Mouse (Mus musculus): ENCODE measurements at regions not wholly inside any gene's neighbourhood (a gene's known extent, or its start where the extent isn't known, plus 50 kb on each side); places are given as distances from the start of the nearest gene placed in this dataset.
"Not testable (repeated sequence)": the region's sequence is repeated elsewhere in the genome, so short reads cannot be mapped to it uniquely, and the experiment has no call there.

DNA sequence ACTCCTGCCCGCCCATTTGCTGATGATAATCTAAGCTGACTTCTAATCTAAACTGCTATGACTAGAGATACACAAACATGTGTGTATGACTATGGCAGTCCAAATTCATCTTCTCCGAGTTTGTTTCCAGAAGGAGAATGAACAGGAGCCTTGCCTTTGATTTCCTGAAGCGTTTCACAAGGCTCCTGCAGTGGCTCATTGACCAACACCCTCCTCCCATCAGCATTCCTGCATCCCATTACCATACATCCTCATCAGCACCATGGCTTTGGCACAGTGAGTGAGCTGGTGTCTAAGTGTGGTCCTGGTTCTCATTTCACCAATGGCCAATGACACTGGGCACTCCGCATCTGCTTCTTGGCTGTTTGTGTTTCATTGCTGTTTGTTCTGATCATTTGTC, 548.6 kb upstream of the Olfr1507 start:
- not testable (repeated sequence) for DNase-seq (ENCODE audit: low spot score in 2 of 2)

DNA sequence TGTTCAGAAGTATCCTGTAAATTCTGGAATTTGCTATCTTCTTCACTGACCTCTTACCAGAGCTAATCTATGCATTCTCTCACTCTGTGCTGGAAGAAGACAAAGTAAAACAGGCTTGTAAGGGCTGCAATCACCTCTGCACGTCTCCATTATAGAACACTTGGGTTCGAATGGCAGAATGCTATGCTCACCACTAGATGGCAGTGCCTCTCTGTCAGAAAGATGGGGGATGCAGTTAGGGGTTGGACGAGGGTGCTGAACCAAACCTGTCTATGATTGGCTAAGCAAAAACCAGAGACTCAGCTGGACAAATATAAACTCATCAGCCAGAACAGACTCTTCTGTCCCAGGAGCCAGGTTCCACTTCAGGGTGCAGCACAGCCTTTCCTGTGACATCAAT, 546.5 kb upstream of the Olfr1507 start:
- DNase-seq (ENCODE audit: low spot score in 2 of 2): not testable (repeated sequence)

DNA sequence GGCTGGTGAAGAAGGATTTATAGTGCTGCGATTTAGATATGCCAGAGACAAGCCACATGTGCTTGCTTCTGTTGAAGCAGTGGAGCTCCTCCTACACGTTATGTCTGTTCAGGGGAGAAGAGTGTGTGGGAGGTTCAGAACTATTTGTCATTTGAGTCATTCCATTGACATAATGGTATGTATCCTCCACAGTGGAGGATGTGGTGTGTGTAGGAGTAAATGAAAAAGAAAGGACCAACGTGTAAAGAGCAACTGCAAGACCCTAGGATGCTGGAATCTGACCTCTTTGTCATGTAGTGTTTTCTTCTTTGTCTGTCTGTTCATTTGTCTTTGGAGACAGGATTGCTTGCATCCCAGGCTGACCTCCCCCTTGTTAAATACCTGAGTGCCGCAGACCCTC, 543.9 kb upstream of the Olfr1507 start:
- DNase-seq (ENCODE audit: low spot score in 2 of 2): not testable (repeated sequence)

DNA sequence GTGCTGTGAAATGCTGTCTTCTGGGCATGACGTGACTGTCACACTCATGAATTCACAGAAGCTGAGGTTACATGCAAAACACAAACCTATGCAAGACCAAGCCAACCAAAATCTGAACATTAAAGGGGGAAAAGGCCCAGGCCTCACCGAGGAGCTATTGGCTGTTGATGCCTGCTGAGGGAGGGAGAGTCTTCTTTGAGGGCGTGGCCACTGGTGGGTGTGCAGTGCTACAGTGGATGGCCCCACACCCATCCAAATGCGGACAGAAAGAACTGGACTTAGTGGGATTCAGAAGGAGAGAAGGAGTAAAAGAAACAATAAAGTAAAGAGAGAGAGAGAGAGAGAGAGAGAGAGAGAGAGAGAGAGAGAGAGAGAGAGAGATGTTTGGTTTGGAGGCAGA, 539.4 kb upstream of the Olfr1507 start:
- DNase-seq (ENCODE audit: low spot score in 2 of 2): not testable (repeated sequence)

DNA sequence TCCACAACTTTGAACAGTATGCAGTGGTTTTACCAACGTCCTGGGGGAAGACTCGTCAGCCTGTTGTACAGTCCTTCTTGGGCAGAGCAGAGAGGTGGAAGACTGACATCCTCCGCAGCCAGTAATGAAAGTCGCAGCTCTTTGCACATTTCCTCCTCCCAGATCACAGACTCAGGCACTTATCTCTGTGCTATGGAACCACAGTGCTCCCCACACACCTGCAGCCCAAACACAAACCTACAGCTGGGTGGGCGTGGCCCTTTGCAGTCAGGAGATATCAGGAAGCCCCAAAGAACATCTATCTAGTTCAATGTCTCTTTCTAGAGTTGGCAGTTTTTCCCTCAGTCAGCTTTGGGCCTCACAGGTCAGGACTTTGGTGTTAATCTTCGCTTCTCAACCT, 537.7 kb upstream of the Olfr1507 start:
- not testable (repeated sequence) for DNase-seq (ENCODE audit: low spot score in 2 of 2)

DNA sequence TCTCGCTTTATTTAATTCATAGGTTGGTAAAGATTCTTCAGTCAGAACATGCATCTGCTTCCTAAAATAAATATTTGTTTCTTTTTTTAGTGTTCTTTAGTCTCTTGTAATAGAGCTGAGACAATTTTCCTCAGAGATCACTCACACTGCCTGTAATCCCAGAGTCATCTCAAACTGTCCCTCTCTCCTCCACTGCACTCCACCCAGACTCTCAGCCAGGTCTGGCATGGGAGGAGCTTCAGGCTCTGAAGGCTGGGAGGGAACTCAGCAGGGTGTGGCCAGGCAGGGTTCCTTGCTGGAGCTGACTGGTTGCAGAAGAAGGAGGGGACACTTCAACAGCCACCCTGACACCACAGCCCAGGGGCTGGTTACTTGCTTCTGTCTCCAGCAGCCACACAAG, 536.9 kb upstream of the Olfr1507 start:
- DNase-seq (ENCODE audit: low spot score in 2 of 2): not testable (repeated sequence)

DNA sequence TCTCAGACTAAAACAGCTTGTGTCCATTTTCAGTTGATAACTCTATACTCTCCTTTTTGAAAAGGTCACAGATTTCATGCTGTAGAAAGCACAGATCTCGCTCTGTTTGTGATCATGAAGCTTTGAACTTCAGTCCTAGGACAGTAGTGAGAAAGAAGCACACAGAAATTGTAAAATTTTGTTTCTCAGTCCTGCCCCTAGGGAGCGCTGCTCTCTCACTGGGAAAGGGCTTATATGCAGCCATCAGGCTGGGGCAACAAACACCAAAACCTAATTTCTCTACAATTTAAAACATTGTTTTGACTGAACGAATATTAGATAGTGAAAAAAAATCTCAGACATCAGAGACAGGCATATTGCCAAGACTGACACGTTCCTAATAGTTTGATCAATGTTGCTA, 534.7 kb upstream of the Olfr1507 start:
- not testable (repeated sequence) for DNase-seq (ENCODE audit: low spot score in 2 of 2)

DNA sequence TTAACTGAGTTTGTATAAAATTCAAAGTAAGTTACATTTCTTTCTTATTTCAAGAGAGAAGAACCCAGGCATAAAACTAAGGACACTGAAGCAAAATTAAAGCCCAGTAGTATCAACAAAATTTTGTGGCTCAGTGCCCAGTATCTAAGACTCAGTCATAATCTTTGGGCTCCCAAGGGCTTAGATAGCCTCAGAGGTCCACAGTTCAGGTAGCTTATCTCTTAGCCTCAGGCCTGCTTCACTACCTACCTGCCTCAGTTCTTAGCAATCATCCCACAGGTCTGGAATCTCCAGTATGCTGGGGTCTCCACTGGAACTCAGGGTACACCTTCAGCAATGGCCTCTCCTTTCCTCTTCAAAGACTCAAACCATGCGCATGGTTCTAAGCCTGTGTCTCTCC, 531.4 kb upstream of the Olfr1507 start:
- DNase-seq (ENCODE audit: low spot score in 2 of 2): not testable (repeated sequence)

DNA sequence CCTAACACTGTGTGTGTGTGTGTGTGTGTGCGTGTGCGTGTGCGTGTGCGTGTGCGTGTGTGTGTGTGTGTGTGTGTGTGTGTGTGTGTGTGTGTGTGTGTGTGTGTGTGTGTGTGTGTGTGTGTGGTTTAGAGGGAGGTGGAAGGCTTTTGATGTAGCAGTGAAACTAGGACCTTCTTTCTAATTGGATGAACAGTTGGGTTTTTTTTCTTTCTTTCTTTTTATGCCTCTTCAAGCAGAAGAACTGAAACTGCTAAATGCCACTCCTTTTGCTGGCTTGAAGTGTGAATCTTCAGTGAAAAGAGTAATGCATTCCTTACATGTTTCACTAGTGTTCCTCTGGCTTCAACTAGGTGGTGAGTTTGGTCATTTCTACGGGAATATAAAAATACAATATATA, 524.6 kb upstream of the Olfr1507 start:
- not testable (repeated sequence) for DNase-seq (ENCODE audit: low spot score in 2 of 2)

DNA sequence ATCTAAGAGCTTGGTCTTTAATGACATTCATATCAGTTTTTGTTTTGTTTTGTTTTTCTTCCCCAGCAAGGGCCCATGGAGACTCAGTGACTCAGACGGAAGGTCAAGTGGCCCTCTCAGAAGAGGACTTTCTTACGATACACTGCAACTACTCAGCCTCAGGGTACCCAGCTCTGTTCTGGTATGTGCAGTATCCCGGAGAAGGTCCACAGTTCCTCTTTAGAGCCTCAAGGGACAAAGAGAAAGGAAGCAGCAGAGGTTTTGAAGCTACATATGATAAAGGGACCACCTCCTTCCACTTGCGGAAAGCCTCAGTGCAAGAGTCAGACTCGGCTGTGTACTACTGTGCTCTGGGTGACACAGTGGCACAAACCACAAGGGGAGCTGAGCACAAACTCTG, 512.2 kb upstream of the Olfr1507 start:
- DNase-seq (ENCODE audit: low spot score in 2 of 2): not testable (repeated sequence)

DNA sequence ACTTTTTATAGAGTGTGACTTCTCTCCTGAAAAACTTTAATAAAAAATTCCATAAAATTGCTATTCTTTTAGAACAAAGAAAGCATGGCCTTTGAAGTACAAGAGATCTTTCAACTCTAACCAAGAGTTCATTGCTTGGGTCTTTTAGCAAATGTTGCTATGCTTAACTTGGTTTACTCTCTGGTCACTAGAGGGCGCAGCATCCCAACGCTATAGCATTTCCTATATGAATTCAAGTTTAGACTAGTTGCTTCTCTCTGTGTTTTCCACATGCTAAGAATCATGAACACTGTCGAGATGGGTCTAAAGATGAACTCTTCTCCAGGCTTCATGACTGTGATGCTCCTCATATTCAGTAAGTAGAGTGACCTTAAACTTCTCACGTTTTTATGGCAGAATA, 511.8 kb upstream of the Olfr1507 start:
- DNase-seq (ENCODE audit: low spot score in 2 of 2): not testable (repeated sequence)

DNA sequence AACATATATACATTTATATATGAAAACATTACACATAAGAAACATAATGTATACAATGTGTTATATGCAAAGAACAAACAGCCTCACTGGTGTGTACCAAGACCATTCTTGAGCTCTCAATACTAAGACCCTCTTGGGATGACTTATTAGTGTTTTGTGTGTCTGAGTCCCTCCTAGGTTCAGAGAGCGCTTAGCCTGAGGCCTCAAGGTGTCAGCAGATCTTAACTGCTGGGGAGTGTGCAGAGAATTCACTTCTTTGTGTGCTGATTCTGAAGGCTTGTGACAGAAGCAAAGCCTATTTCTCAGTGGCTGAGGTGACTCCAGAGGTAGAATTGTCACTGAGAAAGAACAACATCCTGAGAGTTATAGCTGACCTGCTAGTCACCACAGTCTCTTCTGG, 505.7 kb upstream of the Olfr1507 start:
- DNase-seq (ENCODE audit: low spot score in 2 of 2): not testable (repeated sequence)

DNA sequence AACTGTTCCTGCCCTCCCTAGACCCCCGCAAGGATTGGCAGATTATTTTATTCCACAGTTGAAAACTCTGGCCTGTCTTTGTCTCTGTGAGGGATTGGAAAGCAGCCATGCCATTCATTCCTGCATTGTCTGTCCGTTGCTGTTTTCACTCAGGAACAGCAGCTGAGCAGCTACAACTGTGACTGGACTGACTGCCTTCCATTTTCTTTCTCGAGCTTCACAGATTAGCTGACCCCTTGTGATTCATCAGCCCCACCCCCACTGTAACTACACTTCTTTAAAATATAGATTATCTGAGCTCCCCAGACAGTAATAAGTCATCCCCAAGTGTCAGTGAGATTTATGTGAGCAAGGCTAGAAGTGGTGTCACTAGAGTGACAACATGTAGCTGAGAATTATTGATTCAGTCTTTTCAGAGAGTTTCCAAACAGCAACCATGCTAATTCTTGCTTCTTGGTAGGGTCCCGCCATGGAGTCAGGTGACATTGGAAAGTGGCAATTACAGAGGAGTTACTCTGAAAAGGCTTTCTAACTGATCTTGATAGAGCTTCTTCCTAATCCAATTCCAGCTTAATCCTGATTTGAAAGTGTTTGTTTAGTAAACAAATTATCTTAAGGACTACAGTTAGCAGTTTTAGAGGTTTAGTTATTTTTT, 496.7 kb upstream of the Olfr1507 start:
- not testable (repeated sequence) for DNase-seq (ENCODE audit: low spot score in 2 of 2)

DNA sequence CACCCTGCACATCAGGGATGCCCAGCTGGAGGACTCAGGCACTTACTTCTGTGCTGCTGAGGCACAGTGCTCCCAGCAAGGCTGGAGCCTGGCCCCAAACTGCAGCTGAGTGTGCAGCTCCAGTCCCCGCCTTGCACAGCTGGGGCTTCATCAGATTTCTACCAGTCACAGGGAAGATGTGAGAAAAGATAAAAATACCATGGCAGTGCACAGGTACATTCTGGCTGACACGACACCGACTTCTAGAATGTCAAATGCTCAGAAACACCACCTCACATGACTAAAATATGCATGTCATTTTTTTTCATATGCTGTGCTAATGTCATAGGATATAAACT, 495.7 kb upstream of the Olfr1507 start:
- not testable (repeated sequence) for DNase-seq (ENCODE audit: low spot score in 2 of 2)

DNA sequence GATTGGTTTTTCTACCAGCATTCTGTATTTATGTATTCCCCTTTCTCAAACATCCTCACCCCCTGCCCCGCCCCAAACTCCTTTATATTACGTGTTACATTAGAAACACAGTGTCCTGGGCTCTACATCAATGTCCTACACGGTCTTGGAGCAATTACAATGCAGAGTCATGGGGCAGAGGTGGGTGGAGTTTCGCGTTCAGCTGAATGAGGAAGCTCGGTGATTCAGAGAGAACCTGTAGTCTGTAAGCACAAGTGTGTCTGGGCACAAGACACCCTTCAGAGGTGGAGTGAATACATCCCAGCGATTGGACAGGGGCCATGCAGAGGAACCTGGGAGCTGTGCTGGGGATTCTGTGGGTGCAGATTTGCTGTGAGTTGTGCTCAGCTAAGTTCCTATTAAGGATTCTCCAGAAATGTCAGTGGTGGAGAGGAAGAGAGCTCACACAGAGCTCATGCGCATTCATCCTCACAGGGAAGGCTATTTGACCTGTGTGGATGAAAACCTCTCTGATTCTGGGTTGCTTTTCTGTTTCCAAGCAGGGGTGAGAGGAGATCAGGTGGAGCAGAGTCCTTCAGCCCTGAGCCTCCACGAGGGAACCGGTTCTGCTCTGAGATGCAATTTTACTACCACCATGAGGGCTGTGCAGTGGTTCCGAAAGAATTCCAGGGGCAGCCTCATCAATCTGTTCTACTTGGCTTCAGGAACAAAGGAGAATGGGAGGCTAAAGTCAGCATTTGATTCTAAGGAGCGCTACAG, 495.2 kb upstream of the Olfr1507 start:
- DNase-seq (ENCODE audit: low spot score in 2 of 2): not testable (repeated sequence)

DNA sequence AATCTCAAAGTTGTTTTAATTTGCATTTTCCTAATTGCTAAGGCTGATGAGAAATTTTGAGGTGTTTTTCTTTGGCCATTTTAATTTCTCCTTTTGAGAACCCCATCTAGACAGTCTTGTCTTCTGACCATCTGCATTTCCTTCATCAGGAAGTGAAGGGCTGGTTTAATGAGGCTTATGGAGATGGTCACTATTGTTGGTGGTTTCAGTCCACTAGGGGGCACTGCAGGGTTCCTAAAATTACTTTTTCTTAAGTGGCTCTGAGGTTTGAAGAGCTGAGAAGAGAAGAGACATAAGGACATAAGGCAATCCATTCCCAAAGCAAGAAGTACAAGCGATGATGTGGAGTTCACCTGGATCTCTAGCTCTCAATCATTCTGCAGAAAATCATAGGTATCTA, 494.4 kb upstream of the Olfr1507 start:
- not testable (repeated sequence) for DNase-seq (ENCODE audit: low spot score in 2 of 2)

DNA sequence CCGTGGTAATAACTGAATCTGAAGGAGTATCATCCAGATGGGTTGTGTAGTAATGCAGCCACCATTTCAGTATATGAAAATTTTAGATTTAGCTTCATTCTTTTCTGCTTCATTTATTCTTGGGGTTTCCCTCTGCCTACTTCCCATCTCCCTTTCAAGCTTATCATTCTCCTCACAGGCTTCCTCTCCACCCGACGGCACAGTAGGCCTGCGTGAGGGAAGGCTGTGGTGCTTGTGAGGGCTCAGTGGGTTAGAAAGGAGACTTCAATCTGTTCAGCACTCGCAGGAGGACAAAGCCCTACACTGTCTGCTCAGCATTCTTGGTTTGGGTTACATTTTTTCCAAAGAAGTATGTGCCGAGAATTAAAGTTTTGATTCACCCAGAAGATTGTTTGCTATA, 493.0 kb upstream of the Olfr1507 start:
- not testable (repeated sequence) for DNase-seq (ENCODE audit: low spot score in 2 of 2)

DNA sequence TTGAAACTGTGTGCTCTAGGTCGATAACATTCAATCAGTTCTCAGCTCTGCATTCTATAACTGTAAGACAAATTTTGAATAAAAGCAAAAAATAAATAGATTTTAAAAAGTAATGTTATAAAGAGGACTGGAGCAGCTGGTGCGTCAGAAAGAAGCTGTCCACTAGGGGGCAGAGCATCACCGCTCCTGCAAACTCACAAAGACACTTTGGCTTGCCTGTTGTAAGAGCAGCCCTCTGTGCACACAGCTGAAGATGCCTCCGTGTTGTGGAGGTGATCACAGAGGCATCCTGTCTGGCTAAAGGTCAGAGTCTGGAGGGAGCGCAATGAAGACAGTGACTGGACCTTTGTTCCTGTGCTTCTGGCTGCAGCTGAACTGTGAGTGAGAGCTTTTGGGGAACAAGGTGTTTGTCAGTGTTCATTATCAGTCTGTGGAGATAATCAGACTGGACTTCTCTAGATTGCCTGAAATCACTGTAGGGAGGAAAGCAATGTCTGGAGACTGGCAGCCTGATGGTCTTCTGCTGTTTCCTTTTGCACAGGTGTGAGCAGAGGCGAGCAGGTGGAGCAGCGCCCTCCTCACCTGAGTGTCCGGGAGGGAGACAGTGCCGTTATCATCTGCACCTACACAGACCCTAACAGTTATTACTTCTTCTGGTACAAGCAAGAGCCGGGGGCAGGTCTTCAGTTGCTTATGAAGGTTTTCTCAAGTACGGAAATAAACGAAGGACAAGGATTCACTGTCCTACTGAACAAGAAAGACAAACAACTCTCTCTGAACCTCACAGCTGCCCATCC, 476.9 kb upstream of the Olfr1507 start:
- not testable (repeated sequence) for DNase-seq (ENCODE audit: low spot score in 2 of 2)

DNA sequence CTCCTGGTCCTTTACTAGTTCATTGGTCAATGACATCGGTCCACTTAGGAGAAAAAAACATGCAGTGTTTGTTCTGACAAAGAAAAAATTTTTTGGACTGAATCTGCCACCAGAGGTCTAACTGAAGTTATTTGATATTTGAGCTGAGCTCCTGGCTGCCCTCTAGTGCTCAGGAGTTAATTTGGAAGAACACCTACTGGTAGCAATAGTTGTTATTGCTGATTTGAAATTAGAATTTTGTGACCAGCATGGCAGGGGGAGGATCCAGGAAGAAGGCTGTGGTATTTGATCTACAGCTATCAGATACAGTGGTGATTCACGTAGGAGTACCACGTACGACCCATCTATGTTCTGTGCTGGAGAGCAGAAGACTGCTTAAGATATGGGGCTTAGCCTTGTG, 466.6 kb upstream of the Olfr1507 start:
- DNase-seq (ENCODE audit: low spot score in 2 of 2): not testable (repeated sequence)

DNA sequence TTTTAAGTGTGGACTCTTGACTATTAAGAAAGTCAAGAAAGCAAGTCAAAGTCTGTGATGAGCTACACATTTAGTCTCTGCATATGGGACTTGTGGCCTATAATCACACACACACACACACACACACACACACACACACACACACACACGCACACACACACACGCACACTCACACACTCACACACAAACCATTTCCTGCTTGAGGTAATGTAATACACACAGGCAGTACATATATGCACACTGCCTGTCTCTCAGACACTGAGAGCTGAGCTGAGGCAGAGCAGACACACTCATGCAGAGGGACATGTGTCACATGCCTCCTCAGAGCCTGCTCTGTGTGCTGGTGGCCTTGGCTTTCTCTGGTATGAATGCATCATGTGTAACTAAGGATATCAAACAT, 461.0 kb upstream of the Olfr1507 start:
- DNase-seq (ENCODE audit: low spot score in 2 of 2): not testable (repeated sequence)

DNA sequence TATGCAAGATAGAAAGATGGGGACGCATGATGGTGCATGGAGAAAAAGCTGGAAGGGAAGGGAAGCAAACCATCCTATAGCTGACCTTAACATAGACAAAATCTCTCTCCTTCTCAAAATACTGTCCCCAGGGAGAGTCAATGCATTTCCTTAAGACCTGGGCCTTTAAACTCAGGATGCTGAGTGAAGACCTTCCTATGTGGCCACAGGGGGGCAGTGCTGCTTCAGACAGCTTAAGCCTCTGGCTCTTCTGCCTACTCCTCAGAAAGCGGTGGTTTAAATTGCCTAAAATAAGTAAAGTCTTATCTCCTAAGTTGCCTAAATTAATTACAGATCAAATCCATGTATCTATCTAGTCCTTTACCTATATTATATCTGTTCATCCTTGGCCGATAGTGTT, 449.4 kb upstream of the Olfr1507 start:
- DNase-seq (ENCODE audit: low spot score in 2 of 2): not testable (repeated sequence)

DNA sequence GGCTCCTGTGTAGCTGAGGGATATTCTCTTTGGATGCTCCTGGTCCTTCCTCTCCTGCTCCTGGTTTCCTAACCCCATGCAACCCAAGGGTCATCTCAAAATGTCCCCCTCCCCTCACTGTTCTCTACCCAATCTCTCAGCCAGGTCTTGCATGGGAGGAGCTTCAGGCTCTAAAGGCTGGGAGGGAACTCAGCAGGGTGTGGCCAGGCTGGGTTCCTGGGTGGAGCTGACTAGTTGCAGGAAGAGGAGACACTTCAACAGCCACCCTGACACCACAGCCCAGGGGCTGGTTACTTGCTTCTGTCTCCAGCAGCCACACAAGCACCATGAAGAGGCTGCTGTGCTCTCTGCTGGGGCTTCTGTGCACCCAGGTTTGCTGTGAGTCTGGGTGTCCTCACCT, 446.9 kb upstream of the Olfr1507 start:
- DNase-seq (ENCODE audit: low spot score in 2 of 2): not testable (repeated sequence)
